Mouse (Mus musculus): ENCODE measurements around the gene Lgsn. TPM values are rescaled to one million over a fixed set of nuclear protein-coding genes. Genes with fewer than 3 reads are reported as not detected.
A peak's percentile ranks its signal among the peaks of the same experiment; 100 is the strongest.

Gene Lgsn
- polyA plus RNA-seq, 1 experiment from 2014 or later, result not detected

GRCm38 (mm10) chr1:31222564-31222963 is 46.4 kb downstream of the Lgsn start, which contains the start of the genes 4931428L18Rik and Pih1d3:
4931428L18Rik (minus strand) TSS chr1:31222684.
Pih1d3 (plus strand) TSS chr1:31222838.
- Histone ChIP-seq H3K27ac (replicated peaks) (no peak within 1 kb of the TSS), H3K27me3 (no peaks in the 10 kb centered on the region), H3K4me3 (no peak within 1 kb of the TSS), H3K9ac (no peak within 1 kb of the TSS), H3K9me3 (no peaks in the 10 kb centered on the region), H3K4me1 (replicated peaks) (no peaks in the 10 kb centered on the region), H3K4me2 (no peak within 1 kb of the TSS), H3K36me3 (no peaks in the 10 kb centered on the region)
- ATAC-seq (ENCODE audit: low FRiP score, low read depth), result no peak
- 85% methylated on average over 7 of the region's 7 CpGs for WGBS

GRCm38 (mm10) chr1:31233319-31234036 is 57.3 kb downstream of the Lgsn start:
- Histone ChIP-seq H3K4me2 (no peak overlapping the region), H3K4me3 (no peak overlapping the region), H3K36me3 (no peaks in the 10 kb centered on the region), H3K9me3 (no peaks in the 10 kb centered on the region), H3K27me3 (0 out of 2 replicates have a peak, but pooled peaks cover 2% of the 10 kb centered on the region), H3K27ac (replicated peaks) (no peak overlapping the region), H3K4me1 (replicated peaks) (no peaks in the 10 kb centered on the region; the same call in 1 of the 2 replicates), H3K9ac (no peak overlapping the region)
- peak; percentile 89 for ATAC-seq (ENCODE audit: low FRiP score, low read depth)

Other genes with a start within 250 kb of the Lgsn start
- gene AC153137.1, start 198.4 kb upstream of the Lgsn start, polyA plus RNA-seq (2015; fragmentation: Nextera tagmentation; extraction: Ambion mirVana), result not detected in 2 replicates
- gene 4931428L18Rik, start 46.3 kb downstream of the Lgsn start, polyA plus RNA-seq (2015; fragmentation: Nextera tagmentation; extraction: Ambion mirVana), result not detected in 2 replicates
- not detected in 2 replicates for gene Pih1d3, start 46.4 kb downstream of the Lgsn start, polyA plus RNA-seq (2015; fragmentation: Nextera tagmentation; extraction: Ambion mirVana)